Mouse (Mus musculus) stomach, postnatal 0 days (tissue): Measurements from ENCODE around the gene Zfp39. TPM values are rescaled to one million over a fixed set of nuclear protein-coding genes. Genes with fewer than 3 reads are reported as not detected.
A peak's percentile ranks its signal among the peaks of the same experiment; 100 is the strongest.

Experiments
- ATAC-seq: fragments of 200-750 bp; cut with Nextera tagmentation; 2 replicates; pipeline ENCODE4 v1.8.0; 2017; ENCODE audit not compliant: low FRiP score, low TSS enrichment
- DNase-seq: peaks from one replicate; pipeline ENCODE4 v3.0.0-alpha.2; 2016; ENCODE audit warnings: low spot score
- H3K27ac ChIP-seq: fragments of 300-500 bp; sonication (generic); replicated peaks from 2 replicates; pipeline ENCODE4 v1.5.1; 2014; ENCODE audit warnings: mild to moderate bottlenecking, control low read depth
- H3K27me3 ChIP-seq: fragments of 300-500 bp; sonication (generic); 2 replicates; pipeline ENCODE4 v1.6.1; 2014; ENCODE audit warnings: low read length; ENCODE audit not compliant: control insufficient read depth, insufficient read depth
- H3K36me3 ChIP-seq: fragments of 300-500 bp; sonication (generic); 2 replicates; pipeline ENCODE4 v1.6.1; 2014; ENCODE audit warnings: low read length, mixed read lengths; ENCODE audit not compliant: control insufficient read depth, insufficient read depth
- H3K4me1 ChIP-seq: fragments of 300-500 bp; sonication (generic); replicated peaks from 2 replicates; pipeline ENCODE4 v1.6.1; 2014; ENCODE audit warnings: antibody characterized with exemption; ENCODE audit not compliant: control insufficient read depth, insufficient read depth
- H3K4me2 ChIP-seq: fragments of 300-500 bp; sonication (generic); replicated peaks from 2 replicates; pipeline ENCODE4 v1.6.1; 2014; ENCODE audit warnings: low read depth, mild to moderate bottlenecking, control low read depth, moderate library complexity
- H3K4me3 ChIP-seq: fragments of 300-500 bp; sonication (generic); 2 replicates; pipeline ENCODE4 v1.5.1; 2014; ENCODE audit warnings: low read depth, low read length, control low read depth
- H3K9ac ChIP-seq: fragments of 300-500 bp; sonication (generic); 2 replicates; pipeline ENCODE4 v1.6.1; 2014; ENCODE audit warnings: mild to moderate bottlenecking, low read length, control low read depth, mixed read lengths
- H3K9me3 ChIP-seq: fragments of 300-500 bp; sonication (generic); 2 replicates; pipeline ENCODE4 v1.6.1; 2016; ENCODE audit warnings: low read length; ENCODE audit not compliant: control insufficient read depth
- CTCF ChIP-seq: IDR thresholded peaks from 2 replicates; pipeline ENCODE4 v1.5.1; 2016; ENCODE audit warnings: antibody characterized with exemption, low read depth, mild to moderate bottlenecking, moderate library complexity
- EP300 ChIP-seq: optimal IDR thresholded peaks from 2 replicates; pipeline ENCODE3; 2016; ENCODE audit warnings: antibody characterized with exemption
- WGBS: fragments of 180-500 bp; shearing (Covaris S2); extraction: QIAGEN DNeasy Blood & Tissue Kit; methylation state at CpG from one replicate; pipeline ENCODE4 v1.1.7; 2014; 5-methylcytosine and 5-hydroxymethylcytosine counted together
- polyA plus RNA-seq: library from polyadenylated mRNA; unstranded; fragments of >200 nt; fragmentation: Nextera tagmentation; extraction: Ambion mirVana; gene quantifications from 2 replicates; pipeline ENCODE4 v1.2.1, GENCODE M21; 2015

Zfp39 gene
- 1.6 and 1.9 TPM in 2 replicates for polyA plus RNA-seq

DNA sequence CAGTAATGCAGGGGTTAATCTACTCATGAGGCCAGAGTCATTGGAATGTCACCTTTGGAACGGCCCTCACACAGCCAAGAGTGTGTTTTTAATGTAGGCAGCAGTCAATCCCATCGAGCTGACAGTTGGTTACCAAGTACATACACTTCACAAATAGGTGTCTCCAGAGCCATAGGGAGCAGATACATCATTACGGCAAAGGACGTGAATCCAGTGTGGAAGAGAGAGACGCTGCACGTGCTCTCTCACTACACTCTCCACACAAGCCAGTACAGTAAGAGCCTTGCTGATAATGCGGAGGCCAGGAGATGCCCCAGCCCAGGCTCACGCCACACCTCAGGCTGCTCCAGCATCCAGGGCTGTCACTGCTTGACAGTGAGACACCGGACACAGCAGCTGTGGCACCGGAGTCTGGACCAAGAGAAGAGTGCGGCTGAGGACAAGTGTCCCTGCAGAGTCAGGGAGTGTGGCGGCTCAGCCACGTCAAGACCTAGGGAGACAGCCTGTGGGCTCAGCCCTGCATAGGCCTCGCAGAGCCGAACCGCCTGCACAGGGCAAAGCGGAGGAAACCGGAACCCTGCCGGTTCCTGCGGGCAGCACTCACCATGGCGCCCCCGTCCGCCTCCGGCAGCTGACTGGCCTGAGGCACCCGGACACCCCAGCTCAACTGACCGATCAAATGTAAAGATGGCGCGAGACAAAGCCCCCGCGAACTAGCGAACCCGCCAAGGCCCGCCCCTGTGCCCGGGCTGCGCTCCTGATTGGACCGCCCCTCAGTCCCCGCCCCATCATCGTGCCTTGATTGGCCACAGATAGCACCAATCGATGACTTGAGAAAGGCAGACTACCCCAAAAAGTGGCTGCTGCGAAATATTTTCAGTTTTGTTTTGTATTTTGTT lies at the start of gene Zfp39:
TSS of gene Zfp39 (minus strand) at position 715 of the 899 bp plus-strand sequence.
- ATAC-seq (peak; percentile 96), DNase-seq (peak; percentile 92)
- Histone ChIP-seq H3K9ac (peak within 1 kb of the TSS; percentile 85), H3K36me3 (peaks cover 8% of the 10 kb centered on the region; the same call in 1 of the 2 replicates), H3K4me3 (peak within 1 kb of the TSS; percentile 60), H3K27ac (peak within 1 kb of the TSS; percentile 91), H3K27me3 (no peaks in the 10 kb centered on the region), H3K9me3 (no peaks in the 10 kb centered on the region), H3K4me2 (peak within 1 kb of the TSS; percentile 79), H3K4me1 (0 out of 2 replicates have a peak, but pooled peaks cover 4% of the 10 kb centered on the region)
- TF ChIP-seq EP300 (no peak), CTCF (0 out of 2 replicates have a peak, but pooled peaks have one; percentile 17)
- WGBS = under 1% methylated on average over 40 of the region's 40 CpGs

DNA sequence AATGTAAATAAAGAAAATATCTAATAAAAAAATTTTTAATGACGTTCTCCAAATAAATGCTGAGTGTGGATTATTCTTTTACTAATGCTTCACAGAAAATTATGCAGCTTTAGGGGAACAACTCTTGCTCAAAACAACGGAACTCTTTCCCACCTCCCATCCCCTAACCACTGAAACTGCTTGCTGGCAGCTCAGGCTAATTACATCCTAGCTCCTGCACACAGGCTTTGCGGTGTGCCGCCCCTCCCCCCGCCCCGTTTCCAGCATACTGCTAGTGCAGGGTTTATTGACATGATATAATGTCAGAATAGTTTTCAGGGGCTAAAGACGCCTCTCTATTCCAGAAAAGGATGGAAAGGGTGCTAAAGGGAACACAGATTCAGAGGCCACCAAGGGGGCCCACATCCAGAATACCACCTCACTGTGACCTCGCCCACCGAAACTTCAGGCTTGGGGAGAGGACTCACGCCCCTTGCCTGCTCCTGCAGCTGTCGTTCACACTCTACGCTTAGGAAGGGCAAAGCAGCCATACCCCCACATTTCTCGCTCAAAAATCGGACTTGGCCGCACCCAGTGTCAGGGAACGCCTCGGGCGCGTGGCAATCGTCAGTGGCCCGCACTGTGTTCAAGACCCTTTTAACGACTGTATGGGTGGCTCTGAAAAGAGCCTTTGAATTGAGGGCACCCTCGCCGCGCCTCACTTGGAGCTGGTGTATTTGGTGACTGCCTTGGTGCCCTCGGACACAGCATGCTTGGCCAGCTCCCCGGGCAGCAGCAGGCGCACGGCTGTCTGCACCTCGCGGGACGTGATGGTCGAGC lies 49.5 kb upstream of the Zfp39 start:
- Histone ChIP-seq H3K27ac (peak overlapping the region; percentile 97), H3K27me3 (no peaks in the 10 kb centered on the region), H3K4me1 (no peaks in the 10 kb centered on the region), H3K9me3 (no peaks in the 10 kb centered on the region), H3K9ac (peak overlapping the region; percentile 60), H3K36me3 (no peaks in the 10 kb centered on the region), H3K4me3 (peak overlapping the region; percentile 55), H3K4me2 (peak overlapping the region; percentile 79)
- peak; percentile 22 for ATAC-seq
- WGBS = 2% methylated on average over 33 of the region's 33 CpGs
- DNase-seq = peak; percentile 52
- TF ChIP-seq CTCF (no peak), EP300 (no peak)

DNA sequence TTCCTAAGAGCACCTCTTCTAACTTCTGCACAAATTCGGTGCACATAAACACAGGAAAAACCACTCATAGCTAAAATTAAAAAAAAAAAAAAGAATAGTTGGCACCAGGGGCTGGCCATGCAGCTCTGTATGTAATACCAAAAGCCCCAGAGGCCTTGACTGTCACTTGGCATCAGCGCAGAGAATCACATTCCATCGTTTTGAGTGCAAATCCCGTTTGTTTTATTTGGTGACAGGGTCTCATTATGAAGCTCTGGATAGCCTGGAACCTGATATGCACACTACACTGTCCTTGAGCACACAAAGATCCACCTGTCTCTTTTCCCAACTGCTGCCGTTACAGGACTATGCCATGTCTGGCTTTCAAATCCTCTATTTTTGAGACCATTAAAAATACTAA lies 47.2 kb upstream of the Zfp39 start:
- H3K9ac ChIP-seq = no peak overlapping the region
- H3K27me3 ChIP-seq = no peaks in the 10 kb centered on the region
- no peak overlapping the region for H3K4me3 ChIP-seq
- DNase-seq (no peak), ATAC-seq (no peak)
- TF ChIP-seq EP300 (no peak), CTCF (no peak)
- 76% methylated on average over 5 of the region's 5 CpGs for WGBS
- H3K4me1 ChIP-seq = no peaks in the 10 kb centered on the region
- no peaks in the 10 kb centered on the region for H3K36me3 ChIP-seq
- H3K4me2 ChIP-seq = no peak overlapping the region
- H3K27ac ChIP-seq = no peak overlapping the region
- H3K9me3 ChIP-seq = no peaks in the 10 kb centered on the region

DNA sequence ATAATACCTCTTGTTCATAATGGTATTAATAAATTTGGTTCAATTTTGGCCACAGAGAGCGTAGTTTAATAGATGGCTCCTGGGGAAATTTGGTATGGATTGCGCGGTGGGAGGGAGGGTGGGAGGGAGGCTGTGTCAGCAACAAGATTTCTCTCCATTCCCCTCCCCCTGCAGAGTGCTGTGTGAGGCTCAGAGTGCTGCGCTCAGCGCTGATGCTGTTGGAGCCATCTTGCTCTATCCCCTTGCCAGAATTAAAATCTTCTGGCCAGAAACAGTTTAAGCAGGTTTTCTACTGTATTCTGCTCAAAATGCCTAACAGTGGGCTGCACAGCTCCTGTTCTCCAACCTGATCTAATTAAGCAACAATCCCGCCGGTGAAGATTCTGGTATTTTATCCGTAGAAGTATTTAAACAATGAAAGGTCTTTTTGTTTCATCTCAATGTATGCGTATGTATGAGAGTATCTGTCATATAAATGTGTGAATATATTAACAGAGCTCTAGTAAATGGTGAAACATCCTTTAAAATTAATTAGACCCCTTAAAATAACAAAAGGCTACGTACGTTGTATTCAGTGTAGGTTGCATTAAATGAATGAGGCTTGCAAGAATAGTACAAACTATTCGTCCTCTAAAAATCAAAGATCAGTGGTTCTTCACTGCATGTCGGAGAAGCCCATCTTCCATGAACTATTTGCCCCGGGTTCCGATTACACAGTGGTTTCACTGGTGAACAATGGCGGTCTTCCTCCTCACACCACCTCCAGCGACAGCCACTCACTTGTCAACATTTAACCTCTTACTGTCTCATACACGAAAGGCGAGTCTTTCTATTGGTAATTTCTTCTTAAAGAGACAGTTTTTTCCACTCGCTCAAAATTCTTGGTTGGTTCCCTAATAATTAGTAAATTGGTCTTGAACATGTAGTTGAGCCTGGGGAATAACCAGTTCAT lies 45.7 kb upstream of the Zfp39 start:
- Histone ChIP-seq H3K27ac (no peak overlapping the region), H3K4me1 (no peaks in the 10 kb centered on the region), H3K36me3 (no peaks in the 10 kb centered on the region), H3K9ac (no peak overlapping the region), H3K4me2 (peak overlapping the region; percentile 55), H3K9me3 (no peaks in the 10 kb centered on the region), H3K4me3 (peak overlapping the region; percentile 19), H3K27me3 (no peaks in the 10 kb centered on the region)
- WGBS = 18% methylated on average over 20 of the region's 20 CpGs
- DNase-seq = no peak
- TF ChIP-seq EP300 (no peak), CTCF (no peak)
- no peak for ATAC-seq
